Mouse (Mus musculus): Measurements from ENCODE around the gene Brpf1. TPM values are rescaled to one million over a fixed set of nuclear protein-coding genes. Genes with fewer than 3 reads are reported as not detected.
"Not testable (repeated sequence)": the region's sequence is repeated elsewhere in the genome, so short reads cannot be mapped to it uniquely, and the experiment has no call there.

Gene Brpf1
- polyA plus RNA-seq, 2 experiments from 2014 or later: 10.6 to 11.2 TPM

GRCm38 (mm10) chr6:113307481-113308121, 664 bp downstream of the Brpf1 start:
- no peak for ATAC-seq

DNA sequence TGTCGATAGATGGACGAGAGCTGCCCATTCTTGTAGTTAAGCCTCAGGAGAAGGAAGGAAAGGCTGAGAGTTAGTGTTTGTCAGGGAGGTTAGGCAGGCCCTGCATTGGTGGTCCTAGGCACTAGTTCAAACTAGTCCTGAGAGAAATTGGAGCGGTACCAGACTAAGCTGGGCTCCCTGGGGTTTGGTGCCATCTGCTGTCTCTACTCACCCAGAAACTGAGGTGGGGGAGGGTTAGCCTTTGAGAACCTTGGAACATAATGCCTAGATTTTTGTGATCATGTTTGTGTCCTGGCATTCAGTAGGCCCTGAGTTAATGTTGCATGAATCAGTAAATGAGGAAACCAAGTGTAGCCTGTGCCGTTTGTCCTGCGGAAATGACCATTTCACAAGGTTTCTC, 1.2 kb downstream of the Brpf1 start:
- ATAC-seq: no peak

GRCm38 (mm10) chr6:113315972-113316371, 9.0 kb downstream of the Brpf1 start:
- no peak for ATAC-seq

GRCm38 (mm10) chr6:113326533-113327315, 19.8 kb downstream of the Brpf1 start, which contains the start of gene Ogg1:
Ogg1 (plus strand) TSS chr6:113326972.
- peak; percentile 92 for ATAC-seq

DNA sequence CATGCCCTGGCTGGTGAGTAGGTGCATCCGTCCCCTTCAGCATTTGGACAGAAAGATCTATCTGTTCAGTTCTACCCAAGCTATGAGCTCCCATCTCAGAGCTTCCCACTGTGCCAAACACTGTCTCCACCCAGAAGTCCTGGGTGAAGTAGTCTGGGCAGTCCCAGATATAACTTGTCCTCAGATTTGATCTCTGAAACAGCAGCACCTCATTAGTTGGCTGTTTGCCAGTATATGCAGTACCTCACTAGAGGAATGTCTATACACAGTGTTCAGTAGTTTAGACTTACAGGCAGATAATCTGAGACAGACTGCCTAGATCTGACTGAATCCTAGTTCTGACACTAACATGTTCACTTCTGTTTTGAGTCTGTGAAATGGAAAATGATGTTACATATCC, 22.5 kb downstream of the Brpf1 start:
- no peak for ATAC-seq

GRCm38 (mm10) chr6:113330547-113330946, 23.6 kb downstream of the Brpf1 start:
- peak; percentile 40 for ATAC-seq

GRCm38 (mm10) chr6:113331721-113332120, 24.8 kb downstream of the Brpf1 start:
- ATAC-seq: no peak

- ATAC-seq: not testable (repeated sequence)
Measured at GRCm38 (mm10) chr6:113332734-113333133, 25.8 kb downstream of the Brpf1 start.

- ATAC-seq: no peak
Measured at GRCm38 (mm10) chr6:113333137-113333950, 26.4 kb downstream of the Brpf1 start.

DNA sequence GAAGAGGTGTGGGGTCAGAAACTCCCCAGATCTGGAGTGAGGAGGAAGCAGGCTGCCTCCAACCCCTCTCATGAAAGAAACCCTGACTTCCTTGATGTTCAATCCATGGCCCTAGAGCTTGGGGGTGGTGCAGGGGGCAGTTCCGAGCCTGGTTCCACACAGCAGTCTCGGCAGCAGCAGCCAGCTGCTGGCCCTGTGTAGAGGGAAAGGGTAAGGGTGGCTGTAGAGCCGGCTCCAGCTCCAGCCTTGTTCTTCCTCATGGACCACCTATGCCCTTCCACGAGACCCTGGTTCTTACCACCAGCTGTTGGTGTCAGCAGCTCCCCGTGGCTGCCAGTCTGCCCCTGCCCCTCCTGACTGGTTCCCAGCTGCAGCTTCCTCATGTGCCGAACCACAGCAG, 27.3 kb downstream of the Brpf1 start:
- no peak for ATAC-seq

GRCm38 (mm10) chr6:113336852-113337620, 30.1 kb downstream of the Brpf1 start:
- no peak for ATAC-seq

DNA sequence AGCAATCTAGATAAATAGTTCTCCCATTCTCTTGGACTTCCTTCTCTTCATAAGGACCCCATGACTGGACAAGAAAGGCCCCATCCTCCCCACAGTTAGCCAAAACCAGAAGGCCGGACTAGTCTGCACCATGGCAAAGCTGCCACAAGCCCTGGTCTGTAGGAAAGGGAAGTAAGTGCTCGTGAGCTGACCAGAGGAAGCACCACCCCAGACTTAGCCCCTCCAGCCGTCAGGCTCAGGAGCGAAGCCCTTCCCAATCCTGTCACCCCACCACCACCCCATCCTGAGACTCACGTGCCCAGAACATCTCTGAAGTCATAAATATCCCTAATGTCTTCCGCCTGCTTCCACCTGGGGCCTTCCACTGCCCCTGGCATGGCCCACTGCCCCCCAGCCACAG, 34.6 kb downstream of the Brpf1 start:
- no peak for ATAC-seq

GRCm38 (mm10) chr6:113342297-113342696, 35.4 kb downstream of the Brpf1 start:
- no peak for ATAC-seq

DNA sequence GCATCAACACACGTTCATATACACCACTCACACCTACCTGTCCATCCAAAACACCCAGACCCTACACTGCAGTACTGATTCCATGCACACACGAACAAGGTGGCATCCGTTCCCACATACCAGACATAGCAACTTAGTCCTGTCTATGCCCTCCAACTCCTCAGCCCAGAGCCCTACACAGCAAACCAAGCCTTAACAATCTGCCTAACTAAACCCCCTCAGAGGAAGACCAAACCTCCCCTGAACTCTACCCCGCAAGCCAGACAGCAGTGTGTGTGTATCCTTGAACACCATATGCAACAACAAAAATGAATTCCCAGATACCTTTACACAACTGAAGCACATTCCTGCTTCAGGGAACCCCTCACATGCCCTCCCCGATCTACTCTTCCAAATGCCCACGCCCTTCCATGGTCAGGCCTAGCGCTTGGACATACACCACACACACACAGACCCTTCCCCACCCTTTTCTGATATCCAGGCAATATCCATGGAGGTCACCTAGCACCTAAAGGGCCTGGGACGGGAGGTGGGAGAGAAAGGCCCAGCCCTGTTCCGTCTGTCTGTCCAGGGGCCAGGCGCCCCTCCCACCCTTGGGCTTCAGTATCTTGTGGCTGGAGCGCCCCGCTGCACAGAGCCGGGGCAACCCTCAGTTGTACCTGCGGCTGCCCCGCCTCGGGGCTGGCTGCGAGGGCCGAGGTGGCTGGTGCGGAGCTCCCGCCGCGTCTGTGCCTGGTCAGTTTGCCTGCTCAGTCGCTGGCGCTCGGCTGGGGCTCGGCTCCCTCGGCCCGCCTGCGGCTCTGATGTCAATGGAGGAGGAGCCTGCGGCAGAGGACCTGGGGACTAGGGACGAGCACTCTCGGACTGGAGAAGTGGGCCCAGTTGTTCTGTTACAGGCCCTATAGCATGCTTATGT, 36.5 kb downstream of the Brpf1 start, which contains the start of gene Camk1:
Camk1 (minus strand) TSS at position 808 of the 916 bp plus-strand sequence.
- ATAC-seq: no peak

- no peak for ATAC-seq
Measured at GRCm38 (mm10) chr6:113344321-113344720, 37.4 kb downstream of the Brpf1 start.

GRCm38 (mm10) chr6:113346897-113347296, 40.0 kb downstream of the Brpf1 start:
- ATAC-seq: no peak

- no peak for ATAC-seq
Measured at GRCm38 (mm10) chr6:113350538-113350937, 43.6 kb downstream of the Brpf1 start.

GRCm38 (mm10) chr6:113351161-113351560, 44.2 kb downstream of the Brpf1 start:
- ATAC-seq: no peak

GRCm38 (mm10) chr6:113351653-113352052, 44.7 kb downstream of the Brpf1 start:
- no peak for ATAC-seq

DNA sequence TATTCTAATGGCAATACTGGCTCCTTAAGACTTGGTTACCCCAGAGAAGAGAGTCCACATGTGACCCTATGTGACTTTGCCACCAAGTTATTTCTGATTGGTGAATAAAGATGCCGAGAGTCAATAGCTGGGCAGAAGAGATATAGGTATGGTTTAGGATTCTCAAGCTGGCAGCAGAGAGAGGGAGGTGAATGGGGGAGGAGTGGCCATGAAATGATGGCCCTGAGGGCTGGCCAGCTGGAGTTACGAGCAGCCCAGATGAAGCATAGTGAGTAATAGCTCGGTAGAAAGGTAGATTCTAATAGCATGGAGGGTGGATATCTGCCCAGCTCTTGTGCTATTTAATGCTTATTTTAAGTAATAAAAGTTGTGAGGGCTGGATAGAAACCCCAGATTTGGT, 45.9 kb downstream of the Brpf1 start:
- ATAC-seq: no peak

- no peak for ATAC-seq
Measured at GRCm38 (mm10) chr6:113353696-113354095, 46.8 kb downstream of the Brpf1 start.

Data from activated CD4-positive, CD25-positive, alpha-beta regulatory T cell, adult 4 months (primary cell).